In genomic region chr9:120703291-120703930, GRCm38 (mm10) we compare ENCODE assay signal across 9 mouse cellular contexts.
DNase-seq lines count a peak whose midpoint lies in the region; ATAC-seq and TF ChIP-seq lines count a peak whose summit lies in the region.
"Had no signal": no experiment of that assay in that cellular context is flagged by ENCODE, and none has a peak within 500 bp of the region (broad histone marks: within the 10 kb centered on the region; RNA-seq: fewer than 3 reads in every experiment).

No protein-coding gene starts in this region.

- no peak for DNase-seq in gastrocnemius, adult 2 months
- no peak for DNase-seq in gastrocnemius, adult 18-20 months (ENCODE audit: low spot score)
- no peak for DNase-seq in embryo, embryonic 10.5 days (ENCODE audit: low spot score)
- no peak for DNase-seq in thymus, postnatal 25 days
- DNase-seq in urinary bladder, postnatal 14 days (ENCODE audit: low spot score) = no peak

- H3K27me3 ChIP-seq in neural tube, embryonic 12.5 days (replicated peaks) = no peaks in the 10 kb centered on the region
- no peaks in the 10 kb centered on the region for H3K27me3 ChIP-seq in neural tube, embryonic 15.5 days (replicated peaks)
- no peaks in the 10 kb centered on the region for H3K27me3 ChIP-seq in kidney, embryonic 15.5 days
- H3K27me3 ChIP-seq: embryonic facial prominence, embryonic 15.5 days had no signal

- intact Hi-C loops in gastrocnemius, adult 2 months (cut with DNase I) = no loop called here

- H3K36me3 ChIP-seq in neural tube, embryonic 12.5 days = no peaks in the 10 kb centered on the region
- H3K36me3 ChIP-seq in neural tube, embryonic 15.5 days = no peaks in the 10 kb centered on the region
- no peaks in the 10 kb centered on the region for H3K36me3 ChIP-seq in kidney, embryonic 15.5 days
- H3K36me3 ChIP-seq: embryonic facial prominence, embryonic 15.5 days had no signal

- H3K4me3 ChIP-seq in gastrocnemius, adult 2 months = no peak overlapping the region
- no peak overlapping the region for H3K4me3 ChIP-seq in neural tube, embryonic 12.5 days
- H3K4me3 ChIP-seq in neural tube, embryonic 15.5 days (replicated peaks) = no peak overlapping the region
- no peak overlapping the region for H3K4me3 ChIP-seq in kidney, embryonic 15.5 days (replicated peaks)
- H3K4me3 ChIP-seq: embryonic facial prominence, embryonic 15.5 days had no signal

- no peak for TF ChIP-seq CTCF in gastrocnemius, adult 2 months (IDR thresholded peaks at IDR 0.05)

- peak; percentile 75 for ATAC-seq in neural tube, embryonic 12.5 days (ENCODE audit: low FRiP score, low read depth)
- no peak for ATAC-seq in neural tube, embryonic 15.5 days (ENCODE audit: low FRiP score)
- ATAC-seq in kidney, embryonic 15.5 days (replicated peaks; ENCODE audit: low FRiP score) = no peak

- peaks cover 16% of the 10 kb centered on the region for H3K4me1 ChIP-seq in neural tube, embryonic 12.5 days
- peaks cover 13% of the 10 kb centered on the region for H3K4me1 ChIP-seq in neural tube, embryonic 15.5 days
- H3K4me1 ChIP-seq in kidney, embryonic 15.5 days = peaks cover 15% of the 10 kb centered on the region

- 0 out of 2 replicates have a peak overlapping the region, but pooled peaks have one; percentile 10 for H3K27ac ChIP-seq in gastrocnemius, adult 2 months
- H3K27ac ChIP-seq in neural tube, embryonic 12.5 days = no peak overlapping the region
- no peak overlapping the region for H3K27ac ChIP-seq in neural tube, embryonic 15.5 days (replicated peaks)
- H3K27ac ChIP-seq in kidney, embryonic 15.5 days = peak overlapping the region; percentile 48; the same call in 1 of the 2 replicates
- H3K27ac ChIP-seq: embryonic facial prominence, embryonic 15.5 days had no signal

- no peak overlapping the region for H3K4me2 ChIP-seq in neural tube, embryonic 12.5 days (replicated peaks)
- no peak overlapping the region for H3K4me2 ChIP-seq in neural tube, embryonic 15.5 days
- H3K4me2 ChIP-seq in kidney, embryonic 15.5 days = no peak overlapping the region
- H3K4me2 ChIP-seq: embryonic facial prominence, embryonic 15.5 days had no signal

- WGBS in neural tube, embryonic 12.5 days = 46% methylated on average over 10 of the region's 10 CpGs
- 23% methylated on average over 10 of the region's 10 CpGs for WGBS in neural tube, embryonic 15.5 days
- WGBS in kidney, embryonic 15.5 days = 54% methylated on average over 10 of the region's 10 CpGs

- no peaks in the 10 kb centered on the region for H3K9me3 ChIP-seq in neural tube, embryonic 12.5 days
- no peaks in the 10 kb centered on the region for H3K9me3 ChIP-seq in neural tube, embryonic 15.5 days (replicated peaks)
- H3K9me3 ChIP-seq in kidney, embryonic 15.5 days (replicated peaks) = no peaks in the 10 kb centered on the region
- H3K9me3 ChIP-seq: embryonic facial prominence, embryonic 15.5 days had no signal

- H3K9ac ChIP-seq in neural tube, embryonic 12.5 days = no peak overlapping the region
- H3K9ac ChIP-seq in neural tube, embryonic 15.5 days (replicated peaks) = no peak overlapping the region
- H3K9ac ChIP-seq in kidney, embryonic 15.5 days = no peak overlapping the region
- H3K9ac ChIP-seq: embryonic facial prominence, embryonic 15.5 days had no signal

Comparison
In these comparisons a context has a peak if more than half of its experiments do, and no peak if none do; other contexts are left out.
1. H3K27ac ChIP-seq: peak in gastrocnemius, adult 2 months (single experiment) and kidney, embryonic 15.5 days (single experiment); none in neural tube, embryonic 12.5 days (single experiment) and neural tube, embryonic 15.5 days (single experiment).